Mouse (Mus musculus): ENCODE results near the gene Rnf181.

Rnf181 gene

DNA sequence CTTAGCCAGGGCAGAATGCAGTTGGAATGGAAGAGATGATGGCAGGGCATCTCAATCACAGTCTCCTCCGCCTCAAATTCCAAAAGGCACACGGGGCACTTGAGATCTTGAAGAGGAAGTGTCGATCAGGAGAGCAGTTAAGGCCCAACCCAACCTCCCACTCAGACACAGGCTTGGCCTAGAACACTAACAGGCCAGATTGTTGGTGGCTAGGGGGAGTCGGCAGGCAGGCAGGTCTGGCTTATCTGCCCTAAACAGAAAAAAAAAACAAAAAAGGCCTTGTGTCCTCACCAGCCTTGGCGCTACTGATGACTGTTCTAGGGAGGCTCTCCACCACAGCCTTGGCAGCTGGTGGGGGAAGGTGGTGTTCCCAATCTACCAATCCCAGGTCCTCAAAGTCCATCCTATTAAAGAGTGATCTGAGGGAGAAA lies 5.6 kb downstream of the Rnf181 start:
- CTCF ChIA-PET, result no interaction called here

DNA sequence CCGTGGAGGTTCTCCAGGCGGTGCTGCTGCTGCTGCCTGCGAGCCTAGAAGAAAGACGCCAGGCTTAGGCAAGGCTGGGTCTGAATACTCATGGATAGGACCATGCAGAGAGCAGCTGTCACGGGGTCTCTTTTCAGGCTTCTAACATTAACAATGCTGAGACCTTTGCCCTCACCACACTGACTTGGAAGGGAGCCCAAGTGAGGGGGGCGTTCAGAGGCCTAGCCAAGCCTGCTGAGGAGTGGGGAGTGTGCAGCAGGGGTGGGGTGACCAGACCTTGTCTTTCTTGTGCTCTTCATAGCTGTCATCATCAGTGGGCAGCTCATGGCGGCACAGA lies 6.2 kb downstream of the Rnf181 start:
- CTCF ChIA-PET, result no interaction called here

DNA sequence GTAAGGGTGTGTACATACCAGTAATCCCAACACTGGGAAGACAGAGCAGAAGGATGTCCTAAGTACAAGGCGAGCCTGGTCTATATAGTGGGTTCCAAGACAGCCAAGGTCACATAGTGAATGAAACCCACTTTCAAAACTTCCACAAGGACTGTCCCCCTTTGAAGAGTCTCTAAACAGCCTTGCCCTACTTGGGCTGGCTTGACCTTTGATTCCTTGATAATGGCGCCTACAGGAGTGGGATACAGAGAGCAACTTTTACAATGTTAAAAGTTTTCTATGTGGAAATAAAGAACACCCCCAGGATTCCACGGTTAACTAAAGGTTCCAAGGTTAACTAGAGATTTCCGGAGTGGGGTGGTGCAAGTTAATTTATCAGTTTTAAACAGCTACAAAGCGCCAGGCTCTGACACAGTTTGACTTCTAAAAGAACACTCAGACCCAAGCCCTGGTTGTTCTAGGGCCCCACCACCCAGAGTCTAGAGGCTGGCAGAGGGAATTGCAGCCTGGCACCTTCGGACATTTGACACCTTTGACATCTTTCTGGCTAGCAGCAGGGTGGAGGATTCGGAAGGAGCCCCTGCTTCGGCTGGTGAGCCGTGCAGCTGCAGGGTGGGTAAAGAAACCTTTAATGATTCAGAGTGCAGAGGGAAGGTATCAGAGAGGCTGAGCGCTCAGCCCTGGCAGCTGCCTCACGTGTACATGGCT lies 6.7 kb downstream of the Rnf181 start:
- CTCF ChIA-PET, result no interaction called here

- CTCF ChIA-PET, result no interaction called here
Observed at GRCm38 (mm10) chr6:72359343-72359742, 7.4 kb downstream of the Rnf181 start.

GRCm38 (mm10) chr6:72358086-72358764 lies 8.5 kb downstream of the Rnf181 start:
- CTCF ChIA-PET, result interaction anchor here (0.7 kb wide), 2 partner anchors 10 to 23 kb away, joined by 3 to 5 read pairs; no protein-coding TSS in a partner anchor

DNA sequence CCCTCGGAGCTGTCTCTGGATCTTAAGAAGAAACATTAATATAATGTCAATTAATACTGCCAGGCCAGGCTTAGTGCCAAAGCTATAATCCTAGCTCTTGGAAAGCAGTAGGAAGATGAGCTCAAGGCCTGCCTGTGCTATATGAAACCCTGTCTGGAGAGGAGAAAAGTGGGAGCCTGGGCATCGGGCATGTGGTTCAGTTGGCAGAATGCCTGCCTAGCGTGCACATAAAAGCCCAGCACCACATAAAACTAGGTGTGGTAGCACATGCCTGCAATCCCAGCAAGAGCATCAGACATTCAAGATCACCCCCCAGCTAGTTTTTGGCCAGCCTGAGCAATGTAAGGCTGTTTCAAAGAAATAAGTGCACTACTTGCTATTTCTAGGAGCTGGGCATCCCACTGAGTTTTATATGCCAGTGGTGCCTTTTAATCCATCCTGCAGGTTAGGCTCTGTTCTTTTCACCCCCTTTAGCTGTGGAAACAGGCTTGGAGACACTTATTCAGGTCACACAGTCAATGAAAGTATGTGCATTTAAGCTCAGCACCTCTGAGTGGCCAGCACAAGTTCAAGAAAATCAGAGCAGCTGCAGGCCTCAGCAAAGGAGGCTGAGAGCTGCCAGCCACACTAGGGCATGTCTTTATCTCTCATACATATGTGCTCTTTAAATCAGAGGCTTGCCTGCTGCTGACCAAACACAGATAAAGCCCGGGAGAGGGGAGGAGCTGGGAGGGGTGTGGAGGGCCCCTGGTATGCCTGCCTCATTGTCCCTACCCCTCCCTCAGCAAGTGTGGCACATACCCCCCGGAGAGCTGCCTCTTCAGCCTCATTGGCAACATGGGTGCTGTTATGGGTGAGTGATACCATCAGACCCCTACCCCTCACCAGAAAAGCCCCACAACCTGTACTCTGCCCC lies 9.3 kb downstream of the Rnf181 start:
- CTCF ChIA-PET, result interaction anchor here (0.7 kb wide), 2 partner anchors 10 to 24 kb away, joined by 3 to 5 read pairs; no protein-coding TSS in a partner anchor

DNA sequence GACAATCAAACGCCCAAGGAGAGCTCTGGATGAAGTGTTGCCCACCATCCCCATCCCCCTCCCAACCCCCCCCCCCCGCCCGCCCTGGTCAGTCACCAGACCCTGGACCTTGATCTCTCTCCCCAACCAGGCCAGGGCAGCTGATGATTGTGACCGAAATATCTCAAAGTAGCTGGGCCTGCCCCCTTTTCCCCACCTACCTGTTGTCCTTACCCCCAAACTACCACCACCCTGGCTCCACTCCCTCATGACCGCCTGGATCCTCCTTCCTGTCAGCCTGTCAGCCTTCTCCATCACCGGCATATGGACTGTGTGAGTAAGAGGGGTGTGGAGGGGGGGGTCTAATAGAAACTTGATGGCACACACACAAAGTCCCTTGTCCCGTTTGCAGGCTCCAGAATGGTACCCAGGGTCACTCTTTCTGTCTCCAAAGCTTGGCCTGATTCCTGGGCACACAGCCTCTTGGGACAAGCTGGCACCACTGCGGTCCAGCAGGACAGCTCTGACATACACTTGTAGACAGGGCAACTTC lies 10.7 kb downstream of the Rnf181 start:
- CTCF ChIA-PET, result interaction anchor here (0.5 kb wide), 1 partner anchor 87 kb away, joined by 3 read pairs; no protein-coding TSS in a partner anchor

DNA sequence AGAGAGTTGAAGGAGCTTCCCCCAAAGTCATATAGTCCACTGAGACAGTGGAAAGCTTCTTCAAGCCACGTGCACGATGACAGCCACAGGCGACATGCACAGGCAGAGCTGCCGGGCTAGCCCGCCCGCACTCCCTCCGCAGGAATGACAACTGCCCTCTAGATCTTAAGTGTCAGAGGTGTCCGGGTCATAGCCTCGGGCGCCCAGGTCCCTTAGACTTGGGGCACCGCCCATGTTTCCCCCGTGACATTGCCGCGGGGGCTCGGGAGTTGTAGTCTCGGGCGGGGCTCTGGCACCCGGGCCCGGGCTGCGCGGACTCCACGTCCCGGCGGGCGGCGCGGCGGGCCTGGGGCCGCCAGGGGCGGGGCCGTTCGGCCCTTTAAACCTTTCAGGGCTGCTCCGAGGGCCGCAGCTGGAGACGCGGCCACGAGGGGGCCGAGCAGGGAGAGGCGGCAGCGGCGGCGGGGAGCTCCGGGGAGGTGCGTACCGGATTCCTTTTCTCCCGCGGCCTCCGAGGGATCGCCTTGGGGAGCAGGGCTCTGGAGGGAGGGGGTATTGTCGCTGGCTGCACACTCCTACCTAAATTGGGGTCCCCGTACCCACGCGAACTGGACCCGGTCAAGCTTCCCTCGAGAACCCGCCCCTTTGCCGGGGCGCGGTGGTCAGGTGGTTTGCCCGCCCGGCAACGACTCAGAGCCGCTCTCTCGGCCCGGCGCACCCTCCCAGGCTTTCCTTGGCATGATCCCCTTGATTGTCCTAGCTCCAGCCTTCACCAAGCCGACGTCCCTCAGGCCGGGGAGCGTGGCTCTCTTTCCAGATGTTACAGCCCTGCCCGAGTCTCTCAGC lies 11.5 kb downstream of the Rnf181 start, which contains the start of gene Tmem150a:
Gene Tmem150a (plus strand): TSS at position 382 of the 846 bp plus-strand sequence.
- CTCF ChIA-PET, result no interaction called here

DNA sequence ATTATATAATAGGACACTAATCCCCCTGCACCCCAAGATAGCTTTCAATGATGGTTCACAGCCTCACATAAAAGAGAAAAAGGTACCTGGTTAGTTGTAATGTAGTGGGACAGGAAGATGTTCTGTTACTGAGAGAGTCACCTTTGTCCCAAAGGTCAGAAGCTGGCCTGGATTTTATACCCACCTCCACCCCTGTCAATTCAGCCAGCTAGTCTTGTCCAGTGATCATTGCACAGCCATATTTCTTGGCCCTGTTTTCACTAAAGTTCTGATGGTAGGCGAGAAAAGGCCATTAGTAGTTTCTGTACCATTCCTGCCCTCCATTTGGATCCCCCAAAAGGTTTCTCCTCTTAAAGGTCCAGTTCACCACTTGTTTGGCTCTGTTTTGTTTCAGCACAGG lies 12.7 kb downstream of the Rnf181 start:
- CTCF ChIA-PET, result no interaction called here

DNA sequence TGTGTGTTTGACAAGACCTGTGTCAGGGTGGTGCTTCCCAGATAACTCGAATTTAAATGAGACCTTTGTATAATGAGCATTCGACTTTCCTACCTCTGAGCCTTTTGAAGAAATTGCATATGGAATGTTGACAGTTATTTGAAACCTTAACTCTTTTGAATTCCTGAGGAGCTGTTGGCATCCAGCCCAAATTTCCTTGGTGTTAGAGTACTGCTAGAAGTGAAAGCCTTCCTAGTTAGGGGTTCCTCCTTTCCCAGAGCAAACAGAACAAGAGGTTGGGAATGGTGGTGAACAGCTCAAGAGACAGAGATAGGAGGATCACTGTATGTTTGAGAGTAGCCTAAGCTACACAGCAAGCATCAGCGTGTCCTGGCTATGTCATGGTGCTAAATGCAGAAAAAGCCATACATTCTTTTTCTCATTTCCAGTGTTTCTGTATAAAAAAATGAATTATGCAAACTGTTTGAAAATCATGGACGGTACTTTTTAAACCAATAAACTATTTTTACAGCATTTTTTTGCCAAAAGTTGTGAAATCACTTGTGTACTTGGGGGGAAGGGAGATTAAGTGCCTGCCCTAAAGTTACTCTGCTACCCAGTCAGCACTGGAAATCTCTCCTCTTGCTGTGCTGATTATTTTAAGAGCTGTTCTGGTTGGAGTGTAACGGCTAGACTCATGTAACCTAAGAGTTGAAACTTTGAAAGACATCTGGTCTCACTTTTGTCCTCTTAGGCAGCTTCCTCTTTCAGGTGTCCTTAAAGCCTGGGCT lies 13.9 kb downstream of the Rnf181 start:
- CTCF ChIA-PET, result interaction anchor here (0.6 kb wide), 1 partner anchor 15 kb away, joined by 4 read pairs; no protein-coding TSS in a partner anchor

DNA sequence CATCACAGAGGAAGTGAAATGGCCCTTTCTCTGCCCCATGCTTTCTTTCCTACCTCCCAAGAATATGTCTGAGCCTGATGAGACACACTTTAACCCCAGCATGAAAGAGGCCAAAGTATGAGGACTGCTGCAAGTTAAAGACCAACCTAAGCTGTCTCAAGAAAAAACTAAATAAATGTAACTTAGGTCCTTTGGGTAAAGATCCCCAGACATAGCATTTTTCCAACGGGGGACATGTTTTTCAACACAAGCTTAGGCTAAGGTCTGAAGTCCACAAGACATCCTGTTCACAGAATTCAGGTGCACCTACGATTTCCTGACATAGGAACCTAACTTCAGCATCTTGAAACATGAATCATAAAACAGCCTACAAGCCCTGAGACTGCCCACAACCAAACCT lies 16.5 kb downstream of the Rnf181 start:
- CTCF ChIA-PET, result no interaction called here

DNA sequence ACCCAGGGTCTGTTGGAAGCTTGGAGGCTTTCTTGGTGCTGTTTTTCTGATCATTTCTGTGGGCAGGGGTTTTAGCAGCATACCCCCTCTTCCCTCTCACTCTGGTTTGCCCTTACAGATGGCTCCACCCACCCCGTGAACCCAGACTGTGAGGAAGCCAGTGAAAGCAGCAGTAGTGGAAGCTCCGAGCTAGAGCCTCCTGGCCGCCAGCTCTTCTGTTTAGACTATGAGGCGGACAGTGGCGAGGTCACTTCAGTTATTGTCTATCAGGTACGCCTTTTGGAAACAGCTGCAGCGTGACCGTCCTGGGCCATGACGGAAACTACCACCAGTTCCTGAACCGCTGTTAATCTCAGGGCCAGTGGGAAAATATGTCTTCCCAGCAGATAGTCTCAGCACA lies 18.3 kb downstream of the Rnf181 start:
- CTCF ChIA-PET, result interaction anchor here (1.4 kb wide), 1 partner anchor 9 kb away, joined by 3 read pairs; no protein-coding TSS in a partner anchor

GRCm38 (mm10) chr6:72347166-72347941 lies 19.4 kb downstream of the Rnf181 start, which contains the start of gene 0610030E20Rik:
TSS of gene 0610030E20Rik (plus strand) at chr6:72347317.
- CTCF ChIA-PET, result interaction anchor here (0.6 to 1.4 kb wide), 3 partner anchors 10 to 204 kb away, joined by 3 read pairs; no protein-coding TSS in a partner anchor

DNA sequence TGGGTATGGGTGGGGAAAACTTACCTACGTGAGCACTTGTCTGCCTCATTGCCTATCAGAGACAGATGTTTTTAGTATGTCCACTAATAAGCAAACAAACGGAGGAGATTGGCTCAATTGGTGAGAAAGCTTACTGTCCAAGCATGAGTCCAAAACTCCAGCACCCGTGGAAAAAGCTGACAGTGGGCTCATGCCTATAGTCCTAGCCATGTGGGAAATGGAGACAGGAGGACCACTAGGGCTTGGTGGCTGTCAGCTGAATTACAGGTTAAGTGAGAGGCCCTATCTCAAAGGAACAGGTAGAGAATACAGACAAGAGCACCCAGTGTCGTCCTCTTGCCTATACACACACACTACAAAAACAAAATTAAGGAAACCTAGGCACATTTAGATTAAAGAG lies 20.5 kb downstream of the Rnf181 start:
- CTCF ChIA-PET, result interaction anchor here (1.0 kb wide), 1 partner anchor 31 kb away, joined by 3 read pairs; no protein-coding TSS in a partner anchor

- CTCF ChIA-PET, result interaction anchor here (0.8 to 1.0 kb wide), 2 partner anchors 31 to 329 kb away, joined by 3 read pairs; no protein-coding TSS in a partner anchor
Observed at GRCm38 (mm10) chr6:72345633-72346032, 21.1 kb downstream of the Rnf181 start.

DNA sequence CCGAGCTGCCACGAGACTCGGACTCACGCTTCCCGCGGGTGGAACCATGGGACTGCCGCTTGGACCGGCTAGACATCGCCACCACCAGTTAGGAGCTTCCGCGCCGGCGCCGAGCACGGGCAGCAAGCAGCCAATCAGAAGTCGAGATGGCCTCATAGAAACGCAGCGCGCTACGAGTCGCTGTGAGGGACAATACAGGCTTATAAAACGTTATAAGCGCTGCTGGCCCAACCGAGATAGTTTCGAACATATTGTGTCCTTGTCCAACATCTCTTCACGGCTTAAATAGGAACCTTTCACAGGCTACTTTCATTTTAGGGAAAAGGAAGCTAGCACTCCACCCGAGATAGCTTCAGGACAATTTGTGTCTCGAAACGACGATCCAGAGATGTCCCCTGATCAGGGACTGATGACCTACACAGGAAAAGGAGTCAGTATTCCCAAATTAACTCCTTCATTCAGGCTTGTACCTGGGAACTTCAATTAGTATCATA lies 21.6 kb downstream of the Rnf181 start, which contains the start of gene Usp39:
Gene Usp39 (minus strand): TSS at position 111 of the 494 bp plus-strand sequence.
- CTCF ChIA-PET, result interaction anchor here (0.8 kb wide), 1 partner anchor 329 kb away, joined by 3 read pairs; no protein-coding TSS in a partner anchor

DNA sequence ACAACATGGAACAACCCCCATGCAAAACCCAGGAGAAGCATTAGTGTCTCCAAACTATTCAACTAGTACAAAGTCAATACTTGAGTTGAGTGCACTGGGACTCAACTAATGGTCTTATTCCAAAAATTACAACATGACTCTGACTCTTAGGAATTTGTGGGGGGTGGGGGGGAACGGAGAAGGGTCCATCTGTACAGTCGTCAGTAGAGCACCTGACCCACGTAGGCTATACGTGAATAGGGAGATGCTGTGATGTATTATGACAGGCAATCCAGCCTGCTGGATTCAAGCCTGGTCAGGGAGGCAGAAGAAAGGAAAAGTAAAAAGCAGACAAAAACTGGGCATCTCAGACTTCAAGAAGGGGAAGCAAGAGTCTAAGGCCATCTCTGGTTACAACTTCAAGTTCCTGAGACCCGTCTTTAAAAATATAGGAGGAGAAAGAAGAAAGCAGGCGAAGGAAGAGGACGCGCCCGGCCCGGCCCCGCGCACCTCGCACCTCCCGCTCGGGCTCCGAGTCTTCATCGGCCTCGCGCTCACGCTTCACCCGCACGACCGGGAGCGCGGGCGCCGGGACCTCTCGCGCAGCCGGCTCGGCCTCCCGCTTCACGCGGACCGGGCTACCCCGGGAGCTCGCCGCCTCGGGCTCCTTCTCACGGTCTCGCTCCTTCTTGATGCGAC lies 22.2 kb downstream of the Rnf181 start:
- CTCF ChIA-PET, result no interaction called here

- CTCF ChIA-PET, result no interaction called here
Observed at GRCm38 (mm10) chr6:72340481-72340880, 26.3 kb downstream of the Rnf181 start.
